Mouse (Mus musculus) midbrain, embryonic 15.5 days (tissue): ENCODE data around the gene Cd163l1. TPM values are rescaled to one million over a fixed set of nuclear protein-coding genes. Genes with fewer than 3 reads are reported as not detected.

Source experiments
- ATAC-seq: fragments of 200-750 bp; cut with Nextera tagmentation; replicated peaks from 2 replicates; pipeline ENCODE4 v1.8.0; 2017; ENCODE audit warnings: moderate TSS enrichment
- H3K27ac ChIP-seq: fragments of 300-500 bp; sonication (generic); 2 replicates; pipeline ENCODE4 v1.5.1; 2015; ENCODE audit warnings: mild to moderate bottlenecking, inconsistent platforms
- H3K27me3 ChIP-seq: fragments of 300-500 bp; sonication (generic); replicated peaks from 2 replicates; pipeline ENCODE4 v1.6.1; 2015; ENCODE audit warnings: inconsistent platforms
- H3K36me3 ChIP-seq: fragments of 300-500 bp; sonication (generic); replicated peaks from 2 replicates; pipeline ENCODE4 v1.6.1; 2015; ENCODE audit warnings: inconsistent platforms
- H3K4me1 ChIP-seq: fragments of 300-500 bp; sonication (generic); 2 replicates; pipeline ENCODE4 v1.6.1; 2015; ENCODE audit warnings: inconsistent platforms
- H3K4me2 ChIP-seq: fragments of 300-500 bp; sonication (generic); 2 replicates; pipeline ENCODE4 v1.6.1; 2015; ENCODE audit warnings: inconsistent platforms, mild to moderate bottlenecking, moderate library complexity
- H3K4me3 ChIP-seq: fragments of 300-500 bp; sonication (generic); 2 replicates; pipeline ENCODE4 v1.5.1; 2015; ENCODE audit warnings: mild to moderate bottlenecking, inconsistent platforms
- H3K9ac ChIP-seq: fragments of 300-500 bp; sonication (generic); 2 replicates; pipeline ENCODE4 v1.6.1; 2015; ENCODE audit warnings: mild to moderate bottlenecking, inconsistent platforms
- H3K9me3 ChIP-seq: fragments of 300-500 bp; sonication (generic); 2 replicates; pipeline ENCODE4 v1.6.1; 2016; ENCODE audit warnings: inconsistent platforms
- WGBS: fragments of 180-500 bp; shearing (Covaris S2); methylation state at CpG from one replicate; pipeline ENCODE4 v1.1.7; 2015; ENCODE audit warnings: mixed read lengths; 5-methylcytosine and 5-hydroxymethylcytosine counted together
- polyA plus RNA-seq: library from polyadenylated mRNA; unstranded; fragments of >200 nt; fragmentation: Nextera tagmentation; extraction: Ambion mirVana; gene quantifications from 2 replicates; pipeline ENCODE4 v1.2.1, GENCODE M21; 2015

Gene Cd163l1
- polyA plus RNA-seq, 1 experiment from 2014 or later = not detected

DNA sequence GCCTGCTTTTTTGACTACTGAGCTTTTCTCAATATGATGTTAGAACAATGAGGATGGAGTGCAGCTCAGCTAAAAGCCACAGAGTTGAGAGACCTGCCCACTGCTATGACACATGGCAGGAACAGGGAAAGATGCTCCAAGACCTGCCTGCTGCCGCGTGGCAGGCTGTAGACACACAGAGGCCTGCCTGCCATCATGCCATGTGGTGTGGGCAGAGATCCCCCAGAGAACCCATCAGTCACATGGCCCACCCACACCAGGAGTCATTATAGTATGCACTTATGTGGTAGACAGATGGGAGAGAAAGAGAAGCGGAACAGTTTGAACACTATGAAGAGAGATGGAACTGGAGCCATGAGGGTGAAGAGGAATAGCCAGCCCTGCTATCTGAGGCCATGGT lies 15.6 kb downstream of the Cd163l1 start:
- H3K9ac ChIP-seq = no peak overlapping the region
- WGBS = 95% methylated on average over 3 of the region's 3 CpGs
- no peak overlapping the region for H3K4me3 ChIP-seq
- H3K27me3 ChIP-seq = no peaks in the 10 kb centered on the region
- H3K27ac ChIP-seq = no peak overlapping the region
- no peaks in the 10 kb centered on the region for H3K9me3 ChIP-seq
- no peaks in the 10 kb centered on the region for H3K4me1 ChIP-seq
- no peak overlapping the region for H3K4me2 ChIP-seq
- no peaks in the 10 kb centered on the region for H3K36me3 ChIP-seq
- no peak for ATAC-seq

DNA sequence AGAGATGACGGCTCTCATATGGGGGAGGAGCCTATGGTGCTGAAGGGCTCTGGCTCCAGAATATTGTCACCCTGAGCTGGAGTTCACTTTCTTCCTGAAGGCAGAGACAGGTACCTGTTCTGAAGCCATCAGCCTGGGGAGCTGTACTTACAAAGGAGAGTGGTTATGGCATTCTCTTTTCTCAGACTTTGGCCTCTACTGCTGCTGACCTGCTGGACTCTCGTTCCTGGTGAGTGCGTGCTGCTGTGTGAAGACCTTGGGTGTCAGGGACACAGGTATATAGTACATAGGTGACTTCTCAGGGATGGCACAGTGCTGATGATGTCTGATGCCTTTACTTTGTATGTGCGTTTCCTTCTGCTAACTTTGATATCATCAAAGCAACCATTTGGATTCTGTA lies 29.1 kb downstream of the Cd163l1 start, which contains the start of gene 5830411N06Rik:
Gene 5830411N06Rik, plus strand, starts transcription at position 69 of the 400 bp plus-strand sequence.
- no peaks in the 10 kb centered on the region for H3K27me3 ChIP-seq
- H3K36me3 ChIP-seq = no peaks in the 10 kb centered on the region
- H3K9me3 ChIP-seq = no peaks in the 10 kb centered on the region
- H3K4me2 ChIP-seq = no peak within 1 kb of the TSS
- no peak within 1 kb of the TSS for H3K4me3 ChIP-seq
- H3K4me1 ChIP-seq = no peaks in the 10 kb centered on the region
- H3K9ac ChIP-seq = no peak within 1 kb of the TSS
- H3K27ac ChIP-seq = no peak within 1 kb of the TSS
- no peak for ATAC-seq
- WGBS = 90% methylated on average over 4 of the region's 4 CpGs

DNA sequence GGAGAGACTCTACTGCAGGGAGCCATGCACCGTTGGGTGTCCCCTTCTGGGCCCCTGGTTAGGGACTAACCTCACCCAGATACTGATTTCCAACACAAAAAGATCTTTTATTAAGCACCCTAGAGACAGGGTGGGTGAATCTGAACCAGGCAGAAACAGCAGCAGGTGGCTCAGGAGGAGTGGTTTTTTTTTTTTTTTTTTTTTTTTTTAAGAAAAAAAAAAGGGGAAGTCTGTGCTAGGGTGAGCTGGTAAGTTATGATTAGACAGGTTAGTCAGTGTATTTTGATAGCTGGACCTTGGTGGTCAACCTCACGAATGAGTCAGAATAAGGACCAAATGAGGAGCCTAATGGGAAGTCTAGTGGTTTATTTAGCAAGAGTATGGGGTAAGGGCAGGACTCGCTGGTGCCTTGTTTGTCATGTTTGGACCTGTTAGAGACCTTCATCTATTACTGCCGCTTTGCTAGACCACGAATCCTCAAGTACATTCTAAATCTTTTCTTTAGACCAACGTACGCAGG lies 35.8 kb downstream of the Cd163l1 start:
- Histone ChIP-seq H3K36me3 (no peaks in the 10 kb centered on the region), H3K27me3 (no peaks in the 10 kb centered on the region), H3K4me1 (no peaks in the 10 kb centered on the region), H3K27ac (no peak overlapping the region), H3K4me3 (no peak overlapping the region), H3K4me2 (no peak overlapping the region), H3K9ac (no peak overlapping the region), H3K9me3 (no peaks in the 10 kb centered on the region)
- no peak for ATAC-seq
- 89% methylated on average over 7 of the region's 7 CpGs for WGBS

Other genes starting within 250 kb of the Cd163l1 start
- 0.83 and 1.3 TPM in 2 replicates for gene 6430531B16Rik, start 239.5 kb upstream of the Cd163l1 start, polyA plus RNA-seq
- gene Adam8, start 225.7 kb upstream of the Cd163l1 start, polyA plus RNA-seq = 4.5 TPM in 2 replicates
- 56.6 and 58.0 TPM in 2 replicates for gene Zfp511, start 181.9 kb upstream of the Cd163l1 start, polyA plus RNA-seq
- gene Tubgcp2, start 181.6 kb upstream of the Cd163l1 start, polyA plus RNA-seq = 61.3 and 62.6 TPM in 2 replicates
- gene Msx3, start 169.2 kb upstream of the Cd163l1 start, polyA plus RNA-seq = 1.2 TPM in 2 replicates
- gene Caly, start 135.7 kb upstream of the Cd163l1 start, polyA plus RNA-seq = 277 and 280 TPM in 2 replicates
- gene Prap1, start 124.9 kb upstream of the Cd163l1 start, polyA plus RNA-seq = not detected in 2 replicates
- gene Fuom, start 115.8 kb upstream of the Cd163l1 start, polyA plus RNA-seq = 33.7 and 34.1 TPM in 2 replicates
- gene Paox, start 102.5 kb upstream of the Cd163l1 start, polyA plus RNA-seq = 7.4 and 7.5 TPM in 2 replicates
- gene Echs1, start 101.8 kb upstream of the Cd163l1 start, polyA plus RNA-seq = 107 and 108 TPM in 2 replicates
- 32.4 and 34.8 TPM in 2 replicates for gene Mtg1, start 80.7 kb upstream of the Cd163l1 start, polyA plus RNA-seq
- gene Sprn, start 63.4 kb upstream of the Cd163l1 start, polyA plus RNA-seq = 23.7 and 25.5 TPM in 2 replicates
- gene Olfr522, start 53.5 kb upstream of the Cd163l1 start, polyA plus RNA-seq = not detected in 2 replicates
- gene Olfr523, start 45.0 kb upstream of the Cd163l1 start, polyA plus RNA-seq = not detected in 2 replicates
- not detected in 2 replicates for gene Olfr524, start 12.3 kb upstream of the Cd163l1 start, polyA plus RNA-seq
- not detected in 2 replicates for gene 5830411N06Rik, start 29.0 kb downstream of the Cd163l1 start, polyA plus RNA-seq
- gene Olfr525, start 102.6 kb downstream of the Cd163l1 start, polyA plus RNA-seq = not detected in 2 replicates
- gene Olfr527, start 115.8 kb downstream of the Cd163l1 start, polyA plus RNA-seq = not detected in 2 replicates
- not detected in 2 replicates for gene Olfr60, start 143.4 kb downstream of the Cd163l1 start, polyA plus RNA-seq
- not detected in 2 replicates for gene Olfr530, start 158.1 kb downstream of the Cd163l1 start, polyA plus RNA-seq
- not detected in 2 replicates for gene Olfr531, start 184.7 kb downstream of the Cd163l1 start, polyA plus RNA-seq
- not detected in 2 replicates for gene Olfr532, start 203.4 kb downstream of the Cd163l1 start, polyA plus RNA-seq
- gene Olfr533, start 245.1 kb downstream of the Cd163l1 start, polyA plus RNA-seq = not detected in 2 replicates